Mouse (Mus musculus) hindbrain, embryonic 13.5 days (tissue): ENCODE measurements at regions not wholly inside any gene's neighbourhood (a gene's known extent, or its start where the extent isn't known, plus 50 kb on each side); places are given as distances from the start of the nearest gene placed in this dataset.

ENCODE experiments used
- ATAC-seq: fragments of 200-750 bp; cut with Nextera tagmentation; 2 replicates; pipeline ENCODE4 v1.8.0; 2017; ENCODE audit warnings: moderate TSS enrichment; ENCODE audit not compliant: low FRiP score
- H3K27ac ChIP-seq: fragments of 300-500 bp; sonication (generic); 2 replicates; pipeline ENCODE4 v1.5.1; 2015; ENCODE audit warnings: inconsistent platforms, mild to moderate bottlenecking, moderate library complexity
- H3K27me3 ChIP-seq: fragments of 300-500 bp; sonication (generic); 2 replicates; pipeline ENCODE4 v1.6.1; 2015; ENCODE audit warnings: mild to moderate bottlenecking, inconsistent platforms
- H3K36me3 ChIP-seq: fragments of 300-500 bp; sonication (generic); 2 replicates; pipeline ENCODE4 v1.6.1; 2015; ENCODE audit warnings: mild to moderate bottlenecking, inconsistent platforms
- H3K4me1 ChIP-seq: fragments of 300-500 bp; sonication (generic); replicated peaks from 2 replicates; pipeline ENCODE4 v1.6.1; 2015; ENCODE audit warnings: inconsistent platforms
- H3K4me2 ChIP-seq: fragments of 300-500 bp; sonication (generic); 2 replicates; pipeline ENCODE4 v1.6.1; 2015; ENCODE audit warnings: inconsistent platforms, mild to moderate bottlenecking, moderate library complexity
- H3K4me3 ChIP-seq: fragments of 300-500 bp; sonication (generic); 2 replicates; pipeline ENCODE4 v1.5.1; 2015; ENCODE audit warnings: mild to moderate bottlenecking, inconsistent platforms
- H3K9ac ChIP-seq: fragments of 300-500 bp; sonication (generic); 2 replicates; pipeline ENCODE4 v1.6.1; 2015; ENCODE audit warnings: mild to moderate bottlenecking, inconsistent platforms
- H3K9me3 ChIP-seq: fragments of 300-500 bp; sonication (generic); 2 replicates; pipeline ENCODE4 v1.6.1; 2016; ENCODE audit warnings: inconsistent platforms
- WGBS: fragments of 180-500 bp; shearing (Covaris S2); methylation state at CpG from one replicate; pipeline ENCODE4 v1.1.7; 2015; 5-methylcytosine and 5-hydroxymethylcytosine counted together

- 60% methylated on average over 7 of the region's 7 CpGs for WGBS
- Histone ChIP-seq H3K9ac (no peak overlapping the region), H3K9me3 (no peaks in the 10 kb centered on the region), H3K4me1 (0 out of 2 replicates have a peak, but pooled peaks cover 4% of the 10 kb centered on the region), H3K27ac (no peak overlapping the region), H3K4me3 (no peak overlapping the region), H3K4me2 (no peak overlapping the region), H3K27me3 (no peaks in the 10 kb centered on the region), H3K36me3 (no peaks in the 10 kb centered on the region)
- ATAC-seq, result no peak
Observed at GRCm38 (mm10) chr3:129386522-129386921, 54.0 kb upstream of the Enpep start.

GRCm38 (mm10) chr3:129390506-129390905 lies 58.0 kb upstream of the Enpep start:
- H3K4me2 ChIP-seq, result no peak overlapping the region
- H3K9me3 ChIP-seq, result no peaks in the 10 kb centered on the region
- H3K9ac ChIP-seq, result no peak overlapping the region
- WGBS, result 95% methylated on average over 11 of the region's 11 CpGs
- no peak for ATAC-seq
- H3K27ac ChIP-seq, result no peak overlapping the region
- H3K4me3 ChIP-seq, result no peak overlapping the region
- H3K36me3 ChIP-seq, result no peaks in the 10 kb centered on the region
- 0 out of 2 replicates have a peak, but pooled peaks cover 10% of the 10 kb centered on the region for H3K4me1 ChIP-seq
- H3K27me3 ChIP-seq, result no peaks in the 10 kb centered on the region

GRCm38 (mm10) chr3:129391888-129392813 lies 59.6 kb upstream of the Enpep start:
- Histone ChIP-seq H3K27ac (no peak overlapping the region), H3K36me3 (no peaks in the 10 kb centered on the region), H3K4me1 (0 out of 2 replicates have a peak, but pooled peaks cover 6% of the 10 kb centered on the region), H3K4me2 (no peak overlapping the region), H3K9ac (no peak overlapping the region), H3K9me3 (no peaks in the 10 kb centered on the region), H3K27me3 (no peaks in the 10 kb centered on the region), H3K4me3 (no peak overlapping the region)
- WGBS, result 60% methylated on average over 14 of the region's 14 CpGs
- ATAC-seq, result no peak

- ATAC-seq, result no peak
Observed at GRCm38 (mm10) chr3:129392814-129393804, 60.6 kb upstream of the Enpep start.

GRCm38 (mm10) chr3:129397481-129397880 lies 65.0 kb upstream of the Enpep start:
- WGBS, result 83% methylated on average over 4 of the region's 4 CpGs
- Histone ChIP-seq H3K4me3 (no peak overlapping the region), H3K27ac (no peak overlapping the region), H3K4me2 (no peak overlapping the region), H3K4me1 (0 out of 2 replicates have a peak, but pooled peaks cover under 1% of the 10 kb centered on the region), H3K9me3 (no peaks in the 10 kb centered on the region), H3K36me3 (no peaks in the 10 kb centered on the region), H3K27me3 (no peaks in the 10 kb centered on the region), H3K9ac (no peak overlapping the region)
- ATAC-seq, result no peak

More at GRCm38 (mm10) chr3:129392814-129393804, 60.6 kb upstream of the Enpep start:
- Histone ChIP-seq H3K27me3 (no peaks in the 10 kb centered on the region), H3K36me3 (no peaks in the 10 kb centered on the region), H3K4me1 (0 out of 2 replicates have a peak, but pooled peaks cover 6% of the 10 kb centered on the region), H3K4me2 (no peak overlapping the region), H3K9ac (no peak overlapping the region), H3K27ac (no peak overlapping the region), H3K4me3 (no peak overlapping the region), H3K9me3 (no peaks in the 10 kb centered on the region)
- WGBS, result 76% methylated on average over 23 of the region's 23 CpGs

- H3K27ac ChIP-seq, result no peak overlapping the region
- no peak overlapping the region for H3K4me3 ChIP-seq
- no peaks in the 10 kb centered on the region for H3K9me3 ChIP-seq
- no peak overlapping the region for H3K9ac ChIP-seq
- H3K4me2 ChIP-seq, result no peak overlapping the region
- H3K27me3 ChIP-seq, result no peaks in the 10 kb centered on the region
- 66% methylated on average over 12 of the region's 12 CpGs for WGBS
- H3K4me1 ChIP-seq, result no peaks in the 10 kb centered on the region; the same call in 1 of the 2 replicates
- no peak for ATAC-seq
- no peaks in the 10 kb centered on the region for H3K36me3 ChIP-seq
Observed at GRCm38 (mm10) chr3:129400092-129400924, 67.8 kb upstream of the Enpep start.

DNA sequence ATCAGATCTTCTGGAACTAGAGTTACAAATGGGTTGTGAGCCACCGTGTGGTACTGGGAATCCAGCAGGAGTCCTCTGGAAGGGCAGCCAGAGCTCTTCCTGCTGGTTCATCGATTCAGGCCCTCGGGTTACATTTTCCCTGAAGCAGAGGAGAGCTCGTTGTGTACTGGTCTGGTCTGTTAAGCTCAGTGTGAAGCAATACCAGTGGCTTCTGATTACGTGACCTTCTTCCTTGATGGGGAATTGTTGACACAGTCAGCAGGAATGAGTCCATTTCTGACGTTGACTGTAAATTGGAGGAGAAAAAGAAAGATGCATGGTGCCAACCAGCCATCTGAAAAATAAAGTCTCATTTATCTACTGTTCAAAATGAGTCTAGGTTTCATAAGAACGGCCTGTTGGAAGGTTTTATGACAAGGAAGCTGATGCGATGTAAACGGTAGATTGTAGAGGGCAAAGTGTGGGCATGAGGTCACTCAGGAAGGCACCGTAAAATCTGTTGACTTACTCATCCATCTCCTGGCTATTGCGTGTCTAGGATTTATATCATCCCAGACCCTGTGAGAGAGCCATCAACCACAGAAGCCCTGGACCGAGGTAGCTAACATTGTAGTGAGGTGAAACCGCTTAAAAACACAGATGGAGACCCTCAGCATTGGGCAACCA lies 79.0 kb upstream of the Enpep start:
- no peaks in the 10 kb centered on the region for H3K27me3 ChIP-seq
- no peak overlapping the region for H3K4me2 ChIP-seq

GRCm38 (mm10) chr3:129412126-129412960 lies 79.8 kb upstream of the Enpep start:
- no peaks in the 10 kb centered on the region for H3K4me1 ChIP-seq
- 86% methylated on average over 11 of the region's 11 CpGs for WGBS
- no peak overlapping the region for H3K4me3 ChIP-seq
- no peaks in the 10 kb centered on the region for H3K27me3 ChIP-seq
- H3K27ac ChIP-seq, result no peak overlapping the region
- no peak overlapping the region for H3K9ac ChIP-seq
- H3K9me3 ChIP-seq, result no peaks in the 10 kb centered on the region
- H3K36me3 ChIP-seq, result no peaks in the 10 kb centered on the region
- no peak overlapping the region for H3K4me2 ChIP-seq
- ATAC-seq, result no peak

More for the DNA sequence above, 79.0 kb upstream of the Enpep start:
- WGBS, result 92% methylated on average over 13 of the region's 13 CpGs
- H3K9me3 ChIP-seq, result no peaks in the 10 kb centered on the region
- H3K4me3 ChIP-seq, result no peak overlapping the region
- no peak overlapping the region for H3K9ac ChIP-seq
- no peak overlapping the region for H3K27ac ChIP-seq
- no peaks in the 10 kb centered on the region for H3K36me3 ChIP-seq
- ATAC-seq, result no peak
- no peaks in the 10 kb centered on the region for H3K4me1 ChIP-seq

- no peaks in the 10 kb centered on the region for H3K4me1 ChIP-seq
- H3K4me2 ChIP-seq, result no peak overlapping the region
- ATAC-seq, result no peak
- H3K4me3 ChIP-seq, result no peak overlapping the region
- no peak overlapping the region for H3K27ac ChIP-seq
- H3K36me3 ChIP-seq, result no peaks in the 10 kb centered on the region
- H3K27me3 ChIP-seq, result no peaks in the 10 kb centered on the region
- 90% methylated on average over 8 of the region's 8 CpGs for WGBS
- no peak overlapping the region for H3K9ac ChIP-seq
- no peaks in the 10 kb centered on the region for H3K9me3 ChIP-seq
Observed at GRCm38 (mm10) chr3:129412961-129413246, 80.4 kb upstream of the Enpep start.

- Histone ChIP-seq H3K27me3 (no peaks in the 10 kb centered on the region), H3K4me2 (no peak overlapping the region), H3K27ac (no peak overlapping the region), H3K4me1 (no peaks in the 10 kb centered on the region), H3K36me3 (no peaks in the 10 kb centered on the region), H3K4me3 (no peak overlapping the region), H3K9ac (no peak overlapping the region), H3K9me3 (no peaks in the 10 kb centered on the region)
- ATAC-seq, result no peak
- 80% methylated on average over 5 of the region's 5 CpGs for WGBS
Observed at GRCm38 (mm10) chr3:129415656-129416055, 83.1 kb upstream of the Enpep start.

- H3K27ac ChIP-seq, result no peak overlapping the region
- WGBS, result 89% methylated on average over 9 of the region's 9 CpGs
- H3K36me3 ChIP-seq, result no peaks in the 10 kb centered on the region
- no peak overlapping the region for H3K4me2 ChIP-seq
- ATAC-seq, result no peak
- no peak overlapping the region for H3K4me3 ChIP-seq
- H3K4me1 ChIP-seq, result no peaks in the 10 kb centered on the region
- H3K9me3 ChIP-seq, result no peaks in the 10 kb centered on the region
- no peaks in the 10 kb centered on the region for H3K27me3 ChIP-seq
- H3K9ac ChIP-seq, result no peak overlapping the region
Observed at GRCm38 (mm10) chr3:129416337-129416736, 83.8 kb upstream of the Enpep start.
